Mouse (Mus musculus) midbrain, embryonic 12.5 days (tissue): ENCODE measurements at regions not wholly inside any gene's neighbourhood (a gene's known extent, or its start where the extent isn't known, plus 50 kb on each side); places are given as distances from the start of the nearest gene placed in this dataset.

Source experiments
- ATAC-seq: fragments of 200-750 bp; cut with Nextera tagmentation; 2 replicates; pipeline ENCODE4 v1.8.0; 2017; ENCODE audit warnings: low read depth, moderate TSS enrichment, moderate library complexity; ENCODE audit not compliant: low FRiP score
- H3K27ac ChIP-seq: fragments of 300-500 bp; sonication (generic); replicated peaks from 2 replicates; pipeline ENCODE4 v1.5.1; 2016; ENCODE audit warnings: mild to moderate bottlenecking
- H3K27me3 ChIP-seq: fragments of 300-500 bp; sonication (generic); 2 replicates; pipeline ENCODE4 v1.6.1; 2016; ENCODE audit warnings: mild to moderate bottlenecking
- H3K36me3 ChIP-seq: fragments of 300-500 bp; sonication (generic); 2 replicates; pipeline ENCODE4 v1.6.1; 2016
- H3K4me1 ChIP-seq: fragments of 300-500 bp; sonication (generic); 2 replicates; pipeline ENCODE4 v1.6.1; 2016
- H3K4me2 ChIP-seq: fragments of 300-500 bp; sonication (generic); replicated peaks from 2 replicates; pipeline ENCODE4 v1.6.1; 2016; ENCODE audit warnings: mild to moderate bottlenecking, moderate library complexity
- H3K4me3 ChIP-seq: fragments of 300-500 bp; sonication (generic); 2 replicates; pipeline ENCODE4 v1.5.1; 2016; ENCODE audit warnings: mild to moderate bottlenecking
- H3K9ac ChIP-seq: fragments of 300-500 bp; sonication (generic); replicated peaks from 2 replicates; pipeline ENCODE4 v1.6.1; 2016; ENCODE audit warnings: mild to moderate bottlenecking, moderate library complexity
- H3K9me3 ChIP-seq: fragments of 300-500 bp; sonication (generic); 2 replicates; pipeline ENCODE4 v1.6.1; 2016; ENCODE audit warnings: mild to moderate bottlenecking
- WGBS: fragments of 180-500 bp; shearing (Covaris S2); methylation state at CpG from one replicate; pipeline ENCODE4 v1.1.7; 2016; 5-methylcytosine and 5-hydroxymethylcytosine counted together

GRCm38 (mm10) chr10:43676289-43676688 is 98.2 kb downstream of the Cd24a start:
- H3K36me3 ChIP-seq = no peaks in the 10 kb centered on the region
- no peak for ATAC-seq
- 77% methylated on average over 5 of the region's 5 CpGs for WGBS
- no peaks in the 10 kb centered on the region for H3K4me1 ChIP-seq
- no peaks in the 10 kb centered on the region for H3K9me3 ChIP-seq
- H3K4me2 ChIP-seq = no peak overlapping the region
- H3K27ac ChIP-seq = no peak overlapping the region
- no peaks in the 10 kb centered on the region for H3K27me3 ChIP-seq
- no peak overlapping the region for H3K9ac ChIP-seq
- H3K4me3 ChIP-seq = no peak overlapping the region

- 49% methylated on average over 12 of the region's 12 CpGs for WGBS
- no peaks in the 10 kb centered on the region for H3K9me3 ChIP-seq
- H3K9ac ChIP-seq = no peak overlapping the region
- no peak for ATAC-seq
- H3K27ac ChIP-seq = no peak overlapping the region
- H3K4me2 ChIP-seq = no peak overlapping the region
- peaks cover 4% of the 10 kb centered on the region; the same call in 1 of the 2 replicates for H3K27me3 ChIP-seq
- H3K36me3 ChIP-seq = no peaks in the 10 kb centered on the region
- no peak overlapping the region for H3K4me3 ChIP-seq
- H3K4me1 ChIP-seq = 0 out of 2 replicates have a peak, but pooled peaks cover 6% of the 10 kb centered on the region
These were observed 106.4 kb downstream of the Cd24a start for GRCm38 (mm10) chr10:43684247-43685033.

DNA sequence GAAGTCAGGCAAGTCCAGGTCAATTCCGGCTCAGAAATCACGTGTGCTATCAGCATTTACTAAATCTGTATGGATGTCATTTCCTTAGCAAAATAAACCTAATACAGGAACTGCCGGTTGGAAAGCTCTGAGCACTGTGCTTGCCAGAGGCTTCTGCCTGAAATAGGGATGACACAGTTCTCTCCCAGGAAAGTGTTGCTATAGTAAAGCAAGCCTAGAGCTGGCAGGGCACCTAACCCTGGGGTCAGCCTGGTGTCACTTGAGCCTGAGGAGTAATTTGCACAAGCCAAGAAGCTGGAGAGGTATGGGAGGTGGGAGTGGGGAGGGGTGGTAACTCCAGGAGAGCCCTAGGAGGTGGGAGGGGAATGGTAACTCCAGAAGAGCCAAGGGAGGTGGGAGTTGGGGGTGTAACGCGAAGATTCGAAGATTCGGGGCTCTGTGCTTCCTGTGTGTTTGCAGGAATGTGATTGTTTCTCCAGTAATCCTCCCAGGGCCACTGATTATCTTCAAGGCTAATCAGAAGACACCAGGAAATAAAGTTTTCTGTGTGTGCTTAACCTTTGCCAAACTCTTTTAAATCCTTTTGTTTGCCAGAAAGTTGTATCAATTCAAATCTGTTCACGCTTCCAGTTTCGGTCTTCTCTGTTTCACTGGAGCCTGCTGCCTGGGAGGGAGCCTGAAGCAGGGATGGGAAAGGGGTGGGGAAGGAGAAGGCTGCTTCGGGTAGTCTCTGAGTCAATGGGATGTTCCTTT is 111.3 kb downstream of the Cd24a start:
- H3K27ac ChIP-seq = no peak overlapping the region
- WGBS = 10% methylated on average over 10 of the region's 10 CpGs
- H3K27me3 ChIP-seq = peaks cover 7% of the 10 kb centered on the region; the same call in 1 of the 2 replicates
- H3K4me2 ChIP-seq = 0 out of 2 replicates have a peak overlapping the region, but pooled peaks have one; percentile 6
- ATAC-seq = no peak
- no peaks in the 10 kb centered on the region for H3K36me3 ChIP-seq
- H3K4me3 ChIP-seq = no peak overlapping the region
- H3K9ac ChIP-seq = no peak overlapping the region
- H3K4me1 ChIP-seq = peaks cover 8% of the 10 kb centered on the region
- H3K9me3 ChIP-seq = no peaks in the 10 kb centered on the region

DNA sequence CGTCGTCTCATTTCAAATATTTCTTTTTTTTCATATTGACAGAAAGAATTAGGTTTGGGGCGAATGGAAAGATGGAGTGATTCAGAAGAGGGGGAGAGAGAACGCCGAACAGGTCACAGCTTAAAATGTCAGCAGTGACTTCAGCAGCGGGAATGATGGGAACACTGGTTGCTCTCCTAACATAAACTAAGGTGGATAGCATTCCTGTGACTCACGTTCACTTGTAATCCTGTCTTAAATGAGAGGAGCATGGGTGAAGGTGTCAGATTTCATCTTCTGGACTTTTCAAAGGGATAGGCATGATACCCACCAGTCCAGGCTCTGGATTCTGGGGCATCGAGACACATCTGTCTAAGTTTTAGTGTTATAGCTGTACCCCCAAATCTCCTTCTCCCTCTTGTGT is 111.8 kb downstream of the Cd24a start:
- no peak overlapping the region for H3K27ac ChIP-seq
- H3K4me1 ChIP-seq = peaks cover 10% of the 10 kb centered on the region
- 0 out of 2 replicates have a peak overlapping the region, but pooled peaks have one; percentile 6 for H3K4me2 ChIP-seq
- H3K9me3 ChIP-seq = no peaks in the 10 kb centered on the region
- H3K36me3 ChIP-seq = no peaks in the 10 kb centered on the region
- ATAC-seq = no peak
- WGBS = 41% methylated on average over 8 of the region's 8 CpGs
- peaks cover 7% of the 10 kb centered on the region; the same call in 1 of the 2 replicates for H3K27me3 ChIP-seq
- no peak overlapping the region for H3K4me3 ChIP-seq
- H3K9ac ChIP-seq = no peak overlapping the region

GRCm38 (mm10) chr10:43693974-43694373 is 115.9 kb downstream of the Cd24a start:
- Histone ChIP-seq H3K4me1 (peaks cover 10% of the 10 kb centered on the region), H3K36me3 (no peaks in the 10 kb centered on the region), H3K4me3 (no peak overlapping the region), H3K9ac (no peak overlapping the region), H3K27me3 (0 out of 2 replicates have a peak, but pooled peaks cover 3% of the 10 kb centered on the region), H3K27ac (no peak overlapping the region), H3K4me2 (no peak overlapping the region), H3K9me3 (no peaks in the 10 kb centered on the region)
- no peak for ATAC-seq
- 71% methylated on average over 5 of the region's 5 CpGs for WGBS

DNA sequence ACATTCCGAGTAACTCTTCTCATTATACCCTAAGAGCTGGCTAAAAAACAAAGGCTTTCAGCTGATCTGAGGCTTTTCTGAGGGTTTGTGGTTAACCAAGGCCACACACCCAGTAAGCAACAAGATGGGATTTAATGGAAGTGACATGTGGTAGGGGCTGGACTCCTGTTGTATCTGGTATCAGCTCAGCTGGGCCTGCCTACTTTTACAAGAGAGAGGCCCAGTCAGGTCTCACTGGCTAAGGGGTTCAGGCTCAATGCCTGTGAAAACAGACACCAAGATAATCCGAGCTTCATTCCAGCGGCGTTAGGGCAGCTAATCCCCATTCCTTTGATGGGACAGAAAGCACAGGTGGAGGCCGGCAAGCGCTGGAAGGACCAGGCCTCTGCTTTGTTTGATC is 116.4 kb downstream of the Cd24a start:
- Histone ChIP-seq H3K27me3 (0 out of 2 replicates have a peak, but pooled peaks cover 3% of the 10 kb centered on the region), H3K36me3 (no peaks in the 10 kb centered on the region), H3K4me2 (no peak overlapping the region), H3K4me1 (peaks cover 6% of the 10 kb centered on the region), H3K9me3 (no peaks in the 10 kb centered on the region), H3K27ac (no peak overlapping the region), H3K9ac (no peak overlapping the region; the same call in 1 of the 2 replicates), H3K4me3 (no peak overlapping the region)
- 8% methylated on average over 6 of the region's 6 CpGs for WGBS
- ATAC-seq = no peak

DNA sequence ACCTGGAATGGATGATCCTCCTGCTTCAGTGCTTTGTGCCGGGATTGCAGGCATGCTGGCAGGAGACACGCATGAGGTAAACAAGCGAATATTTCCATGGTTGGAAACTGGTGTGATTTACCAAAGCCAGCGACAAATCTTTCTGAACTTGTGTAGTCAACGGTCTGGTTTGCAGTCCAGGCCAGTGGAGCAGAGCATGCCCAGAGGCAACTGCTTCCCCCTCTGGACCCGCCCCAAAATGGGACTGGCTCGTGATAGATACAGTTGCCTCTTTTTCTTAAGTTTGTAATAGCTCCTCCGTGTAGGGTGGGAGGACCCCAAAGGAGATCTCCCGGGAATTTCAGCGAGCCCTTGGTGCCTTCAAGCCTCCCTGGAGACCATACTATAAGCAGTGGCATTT is 117.4 kb downstream of the Cd24a start:
- Histone ChIP-seq H3K4me3 (no peak overlapping the region), H3K27me3 (no peaks in the 10 kb centered on the region), H3K9me3 (no peaks in the 10 kb centered on the region), H3K36me3 (no peaks in the 10 kb centered on the region), H3K27ac (no peak overlapping the region), H3K4me1 (peaks cover 6% of the 10 kb centered on the region), H3K4me2 (no peak overlapping the region), H3K9ac (no peak overlapping the region)
- ATAC-seq = no peak
- 77% methylated on average over 10 of the region's 10 CpGs for WGBS

- Histone ChIP-seq H3K9ac (no peak overlapping the region), H3K36me3 (no peaks in the 10 kb centered on the region), H3K9me3 (no peaks in the 10 kb centered on the region), H3K27me3 (no peaks in the 10 kb centered on the region), H3K4me1 (peaks cover 6% of the 10 kb centered on the region), H3K4me2 (no peak overlapping the region), H3K27ac (no peak overlapping the region), H3K4me3 (no peak overlapping the region)
- ATAC-seq = no peak
- WGBS = 77% methylated on average over 2 of the region's 2 CpGs
These were observed 119.8 kb downstream of the Cd24a start for GRCm38 (mm10) chr10:43697917-43698316.

- no peak overlapping the region for H3K27ac ChIP-seq
- no peaks in the 10 kb centered on the region for H3K36me3 ChIP-seq
- no peak overlapping the region for H3K9ac ChIP-seq
- no peak overlapping the region for H3K4me3 ChIP-seq
- H3K9me3 ChIP-seq = no peaks in the 10 kb centered on the region
- 87% methylated on average over 13 of the region's 13 CpGs for WGBS
- no peaks in the 10 kb centered on the region; the same call in 1 of the 2 replicates for H3K27me3 ChIP-seq
- ATAC-seq = no peak
- no peak overlapping the region for H3K4me2 ChIP-seq
- no peaks in the 10 kb centered on the region for H3K4me1 ChIP-seq
These were observed 122.5 kb downstream of the Cd24a start for GRCm38 (mm10) chr10:43700371-43701289.

DNA sequence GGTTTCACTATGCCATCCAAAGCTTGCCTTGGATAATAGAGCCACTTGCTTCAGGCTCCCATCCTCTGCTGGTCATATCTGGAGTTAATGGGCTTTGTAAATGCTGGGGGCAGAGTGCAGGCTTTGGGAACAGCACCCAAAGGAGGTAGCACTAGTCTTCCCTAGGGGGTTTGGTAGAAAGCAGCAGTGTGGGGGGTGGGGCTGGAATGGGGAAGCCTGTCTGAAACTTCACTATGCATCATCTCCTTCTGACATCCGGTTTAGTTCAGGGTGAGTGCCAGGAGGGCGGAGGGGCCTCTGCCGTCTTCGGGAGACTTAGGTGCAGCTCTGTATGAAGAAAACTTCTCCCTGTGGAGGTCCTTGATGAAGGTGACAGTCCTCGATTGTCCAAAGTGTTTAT is 124.8 kb downstream of the Cd24a start:
- no peaks in the 10 kb centered on the region for H3K4me1 ChIP-seq
- H3K4me3 ChIP-seq = no peak overlapping the region
- no peak overlapping the region for H3K4me2 ChIP-seq
- 89% methylated on average over 5 of the region's 5 CpGs for WGBS
- no peak overlapping the region for H3K9ac ChIP-seq
- H3K36me3 ChIP-seq = no peaks in the 10 kb centered on the region
- H3K9me3 ChIP-seq = no peaks in the 10 kb centered on the region
- H3K27me3 ChIP-seq = no peaks in the 10 kb centered on the region; the same call in 1 of the 2 replicates
- H3K27ac ChIP-seq = no peak overlapping the region
- ATAC-seq = no peak
